In the genomic region with DNA sequence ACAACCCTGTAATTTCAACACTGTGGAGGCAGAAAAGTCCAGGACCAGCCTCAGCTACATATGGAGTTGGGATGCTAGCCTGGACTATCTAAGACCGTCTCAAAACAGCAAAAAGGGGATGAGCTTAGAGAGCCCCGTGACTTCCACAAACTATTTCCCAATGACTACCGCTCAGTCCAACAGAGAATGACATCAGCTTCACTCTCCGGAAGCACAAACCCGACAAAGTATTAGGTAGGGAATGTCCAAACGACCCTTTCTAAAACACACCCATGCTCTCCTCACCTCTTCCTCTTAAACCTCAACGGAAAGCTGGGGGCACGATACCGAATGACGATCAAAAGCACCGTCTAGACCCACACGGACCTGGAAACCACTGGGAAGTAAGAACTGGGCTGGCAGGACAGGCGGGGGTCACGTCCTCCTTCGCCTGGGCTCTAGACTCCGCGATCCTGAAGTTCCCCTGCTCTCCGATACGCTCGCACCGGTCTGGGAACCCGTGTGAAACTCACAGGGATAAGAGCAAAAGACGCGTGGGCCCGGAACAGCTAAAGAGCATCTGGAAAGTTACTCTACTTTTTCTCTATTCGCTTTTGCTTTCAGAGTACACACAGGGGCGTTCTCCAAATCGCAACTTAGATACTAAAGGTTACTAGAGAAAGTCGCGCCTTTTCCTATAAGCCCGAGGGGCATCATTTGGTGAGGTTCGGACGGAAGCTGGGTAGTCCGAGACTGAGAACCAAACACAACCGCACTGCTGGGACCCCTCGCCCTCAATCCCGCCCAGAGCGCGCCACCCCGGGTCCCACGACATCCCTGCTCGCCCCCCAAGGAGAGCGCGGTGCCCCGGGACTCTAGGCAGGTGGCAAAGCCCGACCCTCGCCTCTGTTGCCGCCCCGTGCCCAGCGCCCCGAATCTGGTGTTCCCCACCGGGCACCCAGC, we compare ENCODE assay signal across 8 mouse cellular contexts.
A peak's percentile ranks its signal among the peaks of the same experiment; 100 is the strongest.
DNase-seq lines count a peak whose midpoint lies in the region; ATAC-seq and TF ChIP-seq lines count a peak whose summit lies in the region.

No protein-coding gene starts in this region.

- H3K27me3 ChIP-seq in thymus, adult 2 months (ENCODE audit: control insufficient read depth, insufficient read depth, low read length) = no peaks in the 10 kb centered on the region; the same call in 1 of the 2 replicates

- H3K27ac ChIP-seq in thymus, adult 2 months (ENCODE audit: control insufficient read depth, insufficient read depth, low read length) = no peak overlapping the region

- no peak for TF ChIP-seq POLR2A in thymus, adult 2 months (IDR thresholded peaks at IDR 0.05; ENCODE audit: control insufficient read depth, extremely low read depth, insufficient read depth, low read length, poor library complexity)

- ATAC-seq in common myeloid progenitor, adult 5-6 weeks (replicated peaks; ENCODE audit: low read depth, poor library complexity, severe bottlenecking) = peak; percentile 50

- H3K4me3 ChIP-seq in thymus, adult 2 months (ENCODE audit: control insufficient read depth, insufficient read depth, low read length) = peak overlapping the region; percentile 73

- 1% methylated on average over 52 of the region's 52 CpGs for WGBS in thymus, adult 2 months

- H3K36me3 ChIP-seq in thymus, adult 2 months (ENCODE audit: control insufficient read depth, insufficient read depth, low read length) = no peaks in the 10 kb centered on the region

- TF ChIP-seq CTCF in thymus, adult 2 months (IDR thresholded peaks at IDR 0.05; ENCODE audit: borderline replicate concordance, control insufficient read depth, extremely low read depth, insufficient read depth, low read length, poor library complexity) = no peak

- DNase-seq in thymus, adult 2 months = no peak
- no peak for DNase-seq in thymus, postnatal 10 days (ENCODE audit: low spot score in 2 of 2)
- DNase-seq in heart, adult 9 months (ENCODE audit: low spot score in 2 of 2) = peak; percentile 71 to 74
- DNase-seq in kidney, adult 8-10 months = peak; percentile 28 to 40
- DNase-seq in lung, postnatal 14 days = peak; percentile 49
- peak; percentile 37 for DNase-seq in ovary, postnatal 14 days (ENCODE audit: low spot score)
- no peak for DNase-seq in layer of hippocampus, postnatal 25 days (ENCODE audit: extremely low spot score in 1 of 2, low spot score in 1 of 2)

- H3K4me1 ChIP-seq in thymus, adult 2 months (replicated peaks; ENCODE audit: control insufficient read depth, insufficient read depth, low read length) = peaks cover 4% of the 10 kb centered on the region

Comparison
In these comparisons a context has a peak if more than half of its experiments do, and no peak if none do; other contexts are left out.
1. DNase-seq: peak in heart, adult 9 months (2 of 2), kidney, adult 8-10 months (2 of 2), lung, postnatal 14 days (single experiment) and ovary, postnatal 14 days (single experiment); none in thymus, adult 2 months (single experiment), thymus, postnatal 10 days (0 of 2) and layer of hippocampus, postnatal 25 days (0 of 2).